10 mouse cellular contexts compared by ENCODE assay signal in genomic region chr3:57287854-57288720, GRCm38 (mm10). TPM values are rescaled to one million over a fixed set of nuclear protein-coding genes. Genes with fewer than 3 reads are reported as not detected.
DNase-seq lines count a peak whose midpoint lies in the region; ATAC-seq and TF ChIP-seq lines count a peak whose summit lies in the region.
"Had no signal": no experiment of that assay in that cellular context is flagged by ENCODE, and none has a peak within 500 bp of the region (broad histone marks: within the 10 kb centered on the region; RNA-seq: fewer than 3 reads in every experiment).

No protein-coding gene starts in this region.

- TF ChIP-seq POLR2A in lung, adult 2 months (IDR thresholded peaks at IDR 0.05; ENCODE audit: borderline replicate concordance, extremely low read depth, low read depth, low read length) = no peak
- no peak for TF ChIP-seq POLR2A in myocyte (IDR thresholded peaks at IDR 0.05; ENCODE audit: insufficient read length, low read depth)

- DNase-seq in heart, adult 18-20 months = peak; percentile 44 to 51
- no peak for DNase-seq in heart, postnatal 25 days (ENCODE audit: low spot score)
- peak; percentile 64 for DNase-seq in lung, embryonic 14.5 days
- DNase-seq in lung, adult 2 months = no peak
- no peak for DNase-seq in urinary bladder, postnatal 10 days (ENCODE audit: low spot score)
- DNase-seq in T-cell, adult 2 months (ENCODE audit: low spot score) = no peak
- DNase-seq: gastrocnemius, postnatal 10 days had no signal

- no peaks in the 10 kb centered on the region for H3K27me3 ChIP-seq in lung, embryonic 14.5 days (ENCODE audit: insufficient read depth, low read length)
- no peaks in the 10 kb centered on the region for H3K27me3 ChIP-seq in heart, embryonic 11.5 days (ENCODE audit: control insufficient read depth, insufficient read depth, low read length)
- no peaks in the 10 kb centered on the region for H3K27me3 ChIP-seq in myocyte (ENCODE audit: control insufficient read depth, insufficient read depth, insufficient read length)

- intact Hi-C loops in heart, postnatal 25 days (cut with DNase I) = no loop called here

- peak overlapping the region; percentile 51 for H3K27ac ChIP-seq in lung, embryonic 14.5 days (ENCODE audit: low read depth)
- H3K27ac ChIP-seq in heart, embryonic 11.5 days (ENCODE audit: low read depth, low read length) = peak overlapping the region; percentile 46; the same call in 1 of the 2 replicates

- no peak overlapping the region for H3ac ChIP-seq in myocyte (ENCODE audit: control insufficient read depth, insufficient read length)

- H3K79me2 ChIP-seq in myocyte (ENCODE audit: control insufficient read depth, insufficient read depth) = peaks cover 33% of the 10 kb centered on the region

- H3K4me1 ChIP-seq in lung, embryonic 14.5 days (ENCODE audit: insufficient read depth) = no peaks in the 10 kb centered on the region; the same call in 1 of the 2 replicates
- peaks cover 19% of the 10 kb centered on the region for H3K4me1 ChIP-seq in lung, adult 2 months (ENCODE audit: control insufficient read depth, insufficient read depth, low read length)
- H3K4me1 ChIP-seq in heart, embryonic 11.5 days (ENCODE audit: control insufficient read depth, insufficient read depth, low read length) = no peaks in the 10 kb centered on the region

- no peak overlapping the region for H3K9ac ChIP-seq in lung, embryonic 14.5 days
- no peak overlapping the region for H3K9ac ChIP-seq in heart, embryonic 11.5 days (ENCODE audit: low read depth, low read length)

- TF ChIP-seq CTCF in lung, embryonic 14.5 days (IDR thresholded peaks at IDR 0.05; ENCODE audit: low read depth) = no peak
- TF ChIP-seq CTCF in lung, adult 2 months (IDR thresholded peaks at IDR 0.05; ENCODE audit: insufficient read depth, low read length) = no peak

- no peak overlapping the region for H3K4me2 ChIP-seq in lung, embryonic 14.5 days
- no peak overlapping the region for H3K4me2 ChIP-seq in heart, embryonic 11.5 days
- peak overlapping the region; percentile 3 for H3K4me2 ChIP-seq in myocyte (ENCODE audit: low read depth)

- no peak for ATAC-seq in lung, embryonic 14.5 days (ENCODE audit: insufficient read depth)
- no peak for ATAC-seq in heart, embryonic 11.5 days (replicated peaks; ENCODE audit: insufficient number of reproducible peaks, low FRiP score, low TSS enrichment)

- no peaks in the 10 kb centered on the region for H3K36me3 ChIP-seq in lung, embryonic 14.5 days (ENCODE audit: insufficient read depth)
- H3K36me3 ChIP-seq in heart, embryonic 11.5 days (ENCODE audit: control insufficient read depth, insufficient read depth, low read length) = no peaks in the 10 kb centered on the region
- peaks cover 43% of the 10 kb centered on the region for H3K36me3 ChIP-seq in myocyte (ENCODE audit: control insufficient read depth, insufficient read depth)

- WGBS in lung, embryonic 14.5 days = 50% methylated on average over 7 of the region's 7 CpGs
- 30% methylated on average over 7 of the region's 7 CpGs for WGBS in lung, adult 2 months
- WGBS in heart, embryonic 11.5 days (ENCODE audit: insufficient replicate concordance) = 45% methylated on average over 7 of the region's 7 CpGs

- no peak overlapping the region for H3K4me3 ChIP-seq in lung, embryonic 14.5 days (ENCODE audit: low read depth, low read length)
- no peak overlapping the region for H3K4me3 ChIP-seq in lung, adult 2 months (replicated peaks; ENCODE audit: extremely low read depth, low read depth, low read length)
- H3K4me3 ChIP-seq in heart, embryonic 11.5 days (ENCODE audit: low read depth, low read length) = no peak overlapping the region
- H3K4me3 ChIP-seq in myocyte = no peak overlapping the region

- no peaks in the 10 kb centered on the region for H3K9me3 ChIP-seq in lung, embryonic 14.5 days (ENCODE audit: low read depth, low read length)
- no peaks in the 10 kb centered on the region for H3K9me3 ChIP-seq in heart, embryonic 11.5 days (replicated peaks; ENCODE audit: control insufficient read depth, low read length)

TF ChIP-seq in myocyte, 11 proteins besides CTCF, POLR2A, EP300 and RAD21:
- TF ChIP-seq POLR2AphosphoS2 (IDR thresholded peaks at IDR 0.05; ENCODE audit: insufficient read length, low read depth) (no peak), REST (IDR thresholded peaks at IDR 0.05; ENCODE audit: insufficient read depth, insufficient read length) (no peak), USF1 (IDR thresholded peaks at IDR 0.05; ENCODE audit: low read depth) (no peak), E2F4 (IDR thresholded peaks at IDR 0.05; ENCODE audit: insufficient read depth) (no peak), SRF (IDR thresholded peaks at IDR 0.05; ENCODE audit: control insufficient read depth, insufficient read length, low read depth) (no peak), MYOG (IDR thresholded peaks at IDR 0.05; ENCODE audit: control insufficient read depth in 1 of 3, insufficient read depth in 1 of 3, insufficient read length in 2 of 3, low read depth in 2 of 3) (no peak), TCF12 (IDR thresholded peaks at IDR 0.05; ENCODE audit: insufficient read depth, poor library complexity, severe bottlenecking) (no peak), TCF3 (IDR thresholded peaks at IDR 0.05; ENCODE audit: insufficient read length, low read depth) (no peak), MYOD1 (IDR thresholded peaks at IDR 0.05; ENCODE audit: control insufficient read depth in 1 of 3, insufficient read length in 2 of 3, low read depth in 2 of 3) (no peak)
TF ChIP-seq in myocyte: peak in this region for 0.

RNA-seq across cellular contexts. Expression of gene Tm4sf1, which starts 13.7 kb away (rescaled TPM):
- 10 to 100 TPM; 80.1 to 92.3 TPM for total RNA-seq in heart, adult 18-20 months (2021)
- 10 to 100 TPM; 93.1 to 99.1 TPM for total RNA-seq in heart, postnatal 25 days (2021)
- 53.8 and 60.9 TPM in 2 replicates for polyA plus RNA-seq in lung, embryonic 14.5 days (2014; fragmentation: Nextera tagmentation; extraction: Ambion mirVana)
- polyA plus RNA-seq in lung, adult 2 months (2012; rRNA removed) = 204 and 323 TPM in 2 replicates
- 115 TPM in 2 replicates for polyA plus RNA-seq in heart, embryonic 11.5 days (2014; fragmentation: Nextera tagmentation; extraction: Ambion mirVana)
- polyA plus RNA-seq in myocyte (2012; fragmentation: generic; extraction: Trizol) = 119 TPM
- total RNA-seq: megakaryocyte-erythroid progenitor cell, adult 5-6 weeks had no signal

Comparison
In these comparisons a context has a peak if more than half of its experiments do, and no peak if none do; other contexts are left out.
1. DNase-seq: peak in heart, adult 18-20 months (2 of 2) and lung, embryonic 14.5 days (single experiment); none in heart, postnatal 25 days (single experiment), lung, adult 2 months (single experiment), urinary bladder, postnatal 10 days (single experiment) and T-cell, adult 2 months (single experiment).